Mouse (Mus musculus) embryonic fibroblast, embryonic 13.5 days (primary cell): Measurements from ENCODE around the gene D11Wsu47e. TPM values are rescaled to one million over a fixed set of nuclear protein-coding genes. Genes with fewer than 3 reads are reported as not detected.
"Not testable (repeated sequence)": the region's sequence is repeated elsewhere in the genome, so short reads cannot be mapped to it uniquely, and the experiment has no call there.

ENCODE experiments used
- H3K27ac ChIP-seq: 2 replicates; pipeline ENCODE4 v1.5.1; 2012; ENCODE audit warnings: low read length, control low read depth, inconsistent platforms; ENCODE audit not compliant: insufficient read depth
- H3K4me1 ChIP-seq: 2 replicates; pipeline ENCODE4 v1.6.1; 2011; ENCODE audit warnings: low read length; ENCODE audit not compliant: control insufficient read depth, insufficient read depth
- H3K4me3 ChIP-seq: 2 replicates; pipeline ENCODE4 v1.5.1; 2011; ENCODE audit warnings: mild to moderate bottlenecking, control low read depth, low read length; ENCODE audit not compliant: insufficient read depth
- CTCF ChIP-seq: IDR thresholded peaks from 2 replicates; pipeline ENCODE4 v1.5.1; 2011; ENCODE audit warnings: mild to moderate bottlenecking, control low read depth, low read length, moderate library complexity, borderline replicate concordance; ENCODE audit not compliant: insufficient read depth
- POLR2A ChIP-seq: IDR thresholded peaks from 2 replicates; pipeline ENCODE4 v1.6.1; 2011; ENCODE audit warnings: low read depth, mild to moderate bottlenecking, control low read depth, low read length, moderate library complexity
- polyA plus RNA-seq: library from polyadenylated mRNA; stranded (reverse); fragments of >200 nt; gene quantifications from 2 replicates; pipeline ENCODE4 v1.2.4, GENCODE M21; 2011; ENCODE audit warnings: low read depth; ENCODE audit not compliant: missing spikeins, insufficient read length

D11Wsu47e gene
- polyA plus RNA-seq, 1 experiment, result 14.9 TPM

DNA sequence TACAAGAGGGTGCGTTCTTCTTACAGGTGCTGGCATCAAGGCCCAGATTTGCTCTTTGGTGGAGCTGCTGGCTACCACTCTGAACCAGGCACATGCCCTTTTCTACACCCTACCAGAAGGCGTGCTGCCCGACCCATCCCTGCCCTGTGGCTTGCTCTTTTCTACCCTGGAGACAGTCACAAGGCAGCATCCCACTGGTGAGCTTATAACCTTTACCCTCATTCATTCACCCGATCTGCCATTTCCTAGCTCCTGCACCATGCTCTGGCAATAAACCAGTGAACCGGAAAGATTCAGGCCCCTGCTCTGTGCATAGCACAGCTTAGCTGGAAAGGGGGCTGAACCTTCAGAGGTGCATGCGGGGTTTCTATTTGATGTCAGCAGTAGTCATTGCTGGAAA is 31.7 kb upstream of the D11Wsu47e start:
- no peak for TF ChIP-seq CTCF
- no peak for TF ChIP-seq POLR2A
- Histone ChIP-seq H3K27ac (no peak overlapping the region), H3K4me1 (peaks cover 15% of the 10 kb centered on the region), H3K4me3 (no peak overlapping the region)

DNA sequence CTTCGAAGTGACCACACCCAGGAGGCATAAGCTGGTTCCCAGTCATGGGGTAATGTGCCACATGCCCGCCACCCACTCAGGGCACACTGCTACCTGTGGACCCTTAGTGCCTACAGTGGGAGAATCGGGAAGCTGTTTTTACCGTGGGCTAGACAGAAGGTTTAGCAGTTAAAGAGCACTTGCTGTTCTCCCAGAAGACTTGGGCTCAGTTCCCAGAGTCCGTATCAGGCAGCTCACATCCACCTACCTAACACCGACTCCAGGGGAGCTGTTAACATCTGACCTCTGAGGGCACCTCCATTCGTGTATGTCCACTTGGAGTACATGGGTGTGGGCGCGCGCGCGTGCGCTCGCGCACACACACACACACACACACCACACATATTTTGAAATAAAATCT is 30.1 kb upstream of the D11Wsu47e start:
- H3K27ac ChIP-seq, result peak overlapping the region; percentile 72
- peaks cover 15% of the 10 kb centered on the region for H3K4me1 ChIP-seq
- H3K4me3 ChIP-seq, result no peak overlapping the region

GRCm38 (mm10) chr11:113654561-113655270 is 29.5 kb upstream of the D11Wsu47e start:
- H3K4me3 ChIP-seq, result no peak overlapping the region
- H3K27ac ChIP-seq, result peak overlapping the region; percentile 72
- TF ChIP-seq POLR2A (no peak), CTCF (no peak)
- H3K4me1 ChIP-seq, result peaks cover 15% of the 10 kb centered on the region

More for the DNA sequence above, 30.1 kb upstream of the D11Wsu47e start:
- TF ChIP-seq CTCF (no peak), POLR2A (no peak)

DNA sequence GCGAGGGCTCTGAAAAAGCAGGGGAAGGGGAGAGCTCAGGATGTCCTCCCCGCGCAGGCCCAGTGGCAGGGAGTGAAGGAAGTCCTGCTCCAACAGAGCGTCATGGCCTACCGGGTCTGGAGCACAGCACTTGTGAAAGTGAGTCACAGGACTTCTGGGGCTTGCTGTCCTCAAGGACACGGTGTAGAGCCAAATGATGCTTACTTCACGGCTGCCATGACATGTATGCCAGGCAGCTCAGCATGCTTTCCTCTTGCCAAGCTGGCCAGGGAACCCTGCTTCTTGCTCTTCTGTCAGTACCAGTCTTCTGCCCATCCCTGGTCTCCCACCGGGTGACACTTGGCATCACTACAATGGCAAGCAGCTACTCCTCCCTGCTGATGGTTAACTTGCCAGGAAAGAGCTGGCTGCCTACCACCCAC is 27.7 kb upstream of the D11Wsu47e start:
- H3K27ac ChIP-seq, result no peak overlapping the region
- peaks cover 15% of the 10 kb centered on the region for H3K4me1 ChIP-seq
- no peak overlapping the region for H3K4me3 ChIP-seq
- TF ChIP-seq CTCF (no peak), POLR2A (no peak)

DNA sequence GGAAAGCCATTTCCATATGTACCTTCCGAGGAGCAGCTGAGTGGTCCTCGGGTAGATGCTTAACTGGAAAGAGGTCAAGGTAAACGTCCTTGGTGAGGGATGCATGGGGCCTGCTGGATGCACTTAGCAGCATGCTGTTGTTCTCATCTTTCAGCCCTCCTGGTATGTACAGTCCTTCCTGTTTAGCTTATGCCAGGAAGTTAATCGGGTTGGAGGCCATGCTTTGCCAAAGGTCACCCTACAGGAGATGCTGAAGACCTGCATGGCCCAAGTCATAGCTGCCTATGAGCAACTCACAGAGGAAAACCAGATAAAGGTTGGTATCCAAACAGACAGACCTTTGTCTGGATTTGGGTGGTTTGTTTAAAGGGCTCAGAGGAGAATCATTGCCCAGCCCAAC is 27.0 kb upstream of the D11Wsu47e start:
- H3K4me3 ChIP-seq, result no peak overlapping the region
- TF ChIP-seq CTCF (no peak), POLR2A (no peak)
- no peak overlapping the region for H3K27ac ChIP-seq

GRCm38 (mm10) chr11:113658319-113658718 is 25.9 kb upstream of the D11Wsu47e start:
- Histone ChIP-seq H3K27ac (no peak overlapping the region), H3K4me1 (peaks cover 15% of the 10 kb centered on the region), H3K4me3 (no peak overlapping the region)
- TF ChIP-seq CTCF (no peak), POLR2A (no peak)

More for the DNA sequence above, 27.0 kb upstream of the D11Wsu47e start:
- peaks cover 15% of the 10 kb centered on the region for H3K4me1 ChIP-seq

DNA sequence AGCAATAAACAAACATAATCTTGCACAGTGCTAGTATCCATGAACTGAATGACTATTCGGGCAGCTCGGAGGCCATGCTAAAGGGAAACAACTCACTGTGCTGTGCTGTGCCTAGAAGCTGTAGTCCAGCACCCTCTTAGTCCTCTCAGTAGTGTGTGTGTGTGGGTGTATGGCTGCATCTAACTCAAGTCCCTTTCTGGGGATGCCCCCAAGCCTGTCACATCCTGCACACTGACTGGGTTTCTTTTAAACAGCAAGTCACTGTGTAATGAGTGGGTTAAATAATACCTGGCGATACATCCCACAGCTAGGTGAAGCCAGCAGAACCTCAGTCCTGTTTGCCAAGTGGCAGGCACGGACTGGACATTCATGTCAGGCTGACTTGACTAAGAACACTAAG is 25.4 kb upstream of the D11Wsu47e start:
- TF ChIP-seq CTCF (no peak), POLR2A (no peak)
- H3K27ac ChIP-seq, result no peak overlapping the region
- no peak overlapping the region for H3K4me3 ChIP-seq
- H3K4me1 ChIP-seq, result peaks cover 14% of the 10 kb centered on the region

DNA sequence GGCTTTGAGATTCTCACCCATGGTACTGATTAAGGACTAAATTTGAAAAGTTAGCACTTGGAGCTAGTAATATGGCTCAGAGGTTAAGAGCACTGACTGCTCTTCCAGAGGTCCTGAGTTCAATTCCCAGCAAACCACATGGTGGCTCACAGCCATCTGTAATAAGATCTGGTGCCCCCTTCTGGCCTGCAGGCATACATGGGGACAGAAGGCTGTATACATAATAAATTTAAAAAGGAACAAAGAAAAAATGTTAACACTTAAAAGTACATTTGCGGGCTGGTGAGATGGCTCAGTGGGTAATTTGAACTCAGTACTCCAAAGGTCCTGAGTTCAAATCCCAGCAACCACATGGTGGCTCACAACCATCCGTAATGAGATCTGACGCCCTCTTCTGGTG is 24.0 kb upstream of the D11Wsu47e start:
- H3K4me1 ChIP-seq, H3K4me3 ChIP-seq, H3K27ac ChIP-seq: not testable (repeated sequence)

DNA sequence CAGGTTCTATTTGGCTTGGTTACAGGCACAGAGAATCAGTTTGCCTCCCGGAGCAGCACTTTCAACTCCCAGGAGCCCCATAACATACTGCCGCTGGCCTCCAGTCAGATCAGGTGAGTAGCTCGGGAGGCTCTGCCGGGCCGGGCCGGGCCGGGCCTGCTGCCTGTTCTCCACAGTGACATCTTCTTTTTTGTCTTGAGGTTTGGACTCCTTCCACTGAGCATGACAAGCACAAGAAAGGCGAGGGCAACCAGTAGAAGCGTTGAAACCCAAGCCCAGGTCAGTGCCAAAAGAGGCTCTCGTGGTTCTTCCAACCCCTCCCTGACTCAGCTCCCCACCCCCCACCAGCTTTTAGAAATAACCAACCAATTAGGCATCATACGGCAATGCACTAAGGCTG is 23.3 kb upstream of the D11Wsu47e start:
- Histone ChIP-seq H3K27ac (no peak overlapping the region), H3K4me1 (no peaks in the 10 kb centered on the region)
- TF ChIP-seq CTCF (no peak), POLR2A (no peak)

DNA sequence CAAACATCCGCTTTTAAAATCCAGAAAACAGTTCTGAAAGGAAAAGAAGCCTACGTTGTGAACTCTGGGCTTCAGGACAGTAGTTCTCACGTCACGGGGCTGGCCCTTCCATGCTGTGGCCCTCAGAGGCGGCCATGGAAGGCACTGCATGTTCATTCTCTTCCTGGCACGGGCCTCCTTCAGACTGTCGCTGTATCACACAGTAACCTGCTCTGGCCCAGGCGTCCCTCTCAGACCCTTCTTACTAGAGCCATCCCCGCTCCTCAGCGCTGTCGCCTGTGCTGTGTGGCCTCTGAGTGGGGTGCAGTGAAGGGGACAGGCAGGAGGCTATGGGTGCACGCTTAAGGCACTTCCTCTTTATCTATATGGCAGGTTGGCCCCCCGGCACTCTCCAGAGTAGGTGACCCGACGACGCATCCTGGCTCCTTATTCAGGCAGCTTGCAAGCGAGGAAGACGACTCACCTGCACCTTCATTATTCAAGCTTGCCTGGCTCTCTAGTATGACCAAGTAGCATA is 22.3 kb upstream of the D11Wsu47e start:
- Histone ChIP-seq H3K4me1 (no peaks in the 10 kb centered on the region), H3K4me3 (no peak overlapping the region)
- TF ChIP-seq POLR2A (no peak), CTCF (no peak)

More for the DNA sequence above, 23.3 kb upstream of the D11Wsu47e start:
- H3K4me3 ChIP-seq, result no peak overlapping the region

DNA sequence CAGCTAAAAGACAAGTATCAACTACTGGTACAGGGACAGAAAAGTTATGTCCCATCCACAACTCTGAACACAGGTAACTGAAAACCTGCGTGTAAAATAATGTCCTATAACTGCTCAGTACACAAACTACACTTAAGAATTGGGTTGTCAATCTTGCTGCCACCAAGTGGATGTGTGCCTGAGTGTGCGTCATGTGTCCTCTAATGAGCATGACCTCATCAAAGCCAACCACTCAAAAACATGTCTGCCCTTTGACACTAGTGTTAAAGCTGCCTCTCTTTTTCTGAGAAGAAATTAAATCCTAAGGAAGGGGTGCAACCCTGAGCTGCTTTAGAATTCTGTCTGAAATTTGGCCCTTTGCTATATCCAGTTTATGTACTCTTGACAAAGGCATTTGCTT is 19.9 kb upstream of the D11Wsu47e start:
- Histone ChIP-seq H3K27ac (no peak overlapping the region), H3K4me3 (no peak overlapping the region), H3K4me1 (no peaks in the 10 kb centered on the region)
- TF ChIP-seq CTCF, result no peak
- TF ChIP-seq POLR2A, result no peak

More for the DNA sequence above, 22.3 kb upstream of the D11Wsu47e start:
- no peak overlapping the region for H3K27ac ChIP-seq
